In genomic region chr4:125702607-125703309, GRCm38 (mm10) we compare ENCODE assay signal across 8 mouse cellular contexts.
A peak's percentile ranks its signal among the peaks of the same experiment; 100 is the strongest.
DNase-seq lines count a peak whose midpoint lies in the region; ATAC-seq and TF ChIP-seq lines count a peak whose summit lies in the region.

No protein-coding gene starts in this region.

- H3K36me3 ChIP-seq in neural tube, embryonic 12.5 days = 0 out of 2 replicates have a peak, but pooled peaks cover 4% of the 10 kb centered on the region
- H3K36me3 ChIP-seq in forebrain, embryonic 16.5 days (ENCODE audit: control insufficient read depth, insufficient read depth) = peaks cover 3% of the 10 kb centered on the region; the same call in 1 of the 2 replicates
- no peaks in the 10 kb centered on the region for H3K36me3 ChIP-seq in stomach, embryonic 15.5 days

- peaks cover 6% of the 10 kb centered on the region; the same call in 1 of the 2 replicates for H3K27me3 ChIP-seq in neural tube, embryonic 12.5 days (replicated peaks)
- H3K27me3 ChIP-seq in forebrain, embryonic 16.5 days (replicated peaks; ENCODE audit: control insufficient read depth, insufficient read depth, low read length) = no peaks in the 10 kb centered on the region
- H3K27me3 ChIP-seq in stomach, embryonic 15.5 days (replicated peaks) = peaks cover 4% of the 10 kb centered on the region; the same call in 1 of the 2 replicates

- no peaks in the 10 kb centered on the region for H3K9me3 ChIP-seq in neural tube, embryonic 12.5 days
- no peaks in the 10 kb centered on the region for H3K9me3 ChIP-seq in forebrain, embryonic 16.5 days (ENCODE audit: control insufficient read depth, low read length)
- H3K9me3 ChIP-seq in stomach, embryonic 15.5 days = no peaks in the 10 kb centered on the region

- H3K4me1 ChIP-seq in neural tube, embryonic 12.5 days = peaks cover 11% of the 10 kb centered on the region
- peaks cover 55% of the 10 kb centered on the region for H3K4me1 ChIP-seq in forebrain, embryonic 16.5 days (replicated peaks; ENCODE audit: control insufficient read depth, insufficient read depth, low read length)
- H3K4me1 ChIP-seq in stomach, embryonic 15.5 days = no peaks in the 10 kb centered on the region

- no peak overlapping the region for H3K9ac ChIP-seq in neural tube, embryonic 12.5 days
- no peak overlapping the region for H3K9ac ChIP-seq in forebrain, embryonic 16.5 days (replicated peaks; ENCODE audit: low read depth, low read length)
- H3K9ac ChIP-seq in stomach, embryonic 15.5 days = no peak overlapping the region

- ATAC-seq in neural tube, embryonic 12.5 days (ENCODE audit: low FRiP score, low read depth) = peak; percentile 65
- ATAC-seq in forebrain, embryonic 16.5 days = peak; percentile 89
- ATAC-seq in stomach, embryonic 15.5 days (ENCODE audit: insufficient read depth, low FRiP score, low read depth) = peak; percentile 54

- WGBS in neural tube, embryonic 12.5 days = 73% methylated on average over 12 of the region's 12 CpGs
- WGBS in forebrain, embryonic 16.5 days = 30% methylated on average over 12 of the region's 12 CpGs
- 60% methylated on average over 12 of the region's 12 CpGs for WGBS in stomach, embryonic 15.5 days

- no peak overlapping the region for H3K4me2 ChIP-seq in neural tube, embryonic 12.5 days (replicated peaks)
- no peak overlapping the region for H3K4me2 ChIP-seq in forebrain, embryonic 16.5 days (ENCODE audit: low read length)
- H3K4me2 ChIP-seq in stomach, embryonic 15.5 days = no peak overlapping the region

- no peak for DNase-seq in neural tube, embryonic 10.5 days (ENCODE audit: extremely low spot score, low spot score)
- peak; percentile 37 for DNase-seq in heart, postnatal 25 days (ENCODE audit: low spot score)
- DNase-seq in layer of hippocampus, adult 2 months (ENCODE audit: low spot score in 2 of 2) = peak; percentile 93
- peak; percentile 62 for DNase-seq in lung, postnatal 36 days
- DNase-seq in B cell, adult 2 months = no peak

- no peak overlapping the region for H3K27ac ChIP-seq in neural tube, embryonic 12.5 days
- H3K27ac ChIP-seq in forebrain, embryonic 16.5 days (ENCODE audit: low read length) = peak overlapping the region; percentile 70
- H3K27ac ChIP-seq in layer of hippocampus, adult 2 months = peak overlapping the region; percentile 90
- peak overlapping the region; percentile 46; the same call in 1 of the 2 replicates for H3K27ac ChIP-seq in stomach, embryonic 15.5 days

- no peak for TF ChIP-seq CTCF in layer of hippocampus, adult 2 months (conservative IDR thresholded peaks at IDR 0.05)

- intact Hi-C loops in heart, postnatal 25 days (cut with DNase I) = no loop called here

- no peak overlapping the region for H3K4me3 ChIP-seq in neural tube, embryonic 12.5 days
- no peak overlapping the region for H3K4me3 ChIP-seq in forebrain, embryonic 16.5 days (replicated peaks; ENCODE audit: low read length)
- H3K4me3 ChIP-seq in layer of hippocampus, adult 2 months = no peak overlapping the region
- H3K4me3 ChIP-seq in stomach, embryonic 15.5 days (replicated peaks) = no peak overlapping the region

Comparison
In these comparisons a context has a peak if more than half of its experiments do, and no peak if none do; other contexts are left out.
1. DNase-seq: peak in heart, postnatal 25 days (single experiment), layer of hippocampus, adult 2 months (2 of 2) and lung, postnatal 36 days (single experiment); none in neural tube, embryonic 10.5 days (single experiment) and B cell, adult 2 months (0 of 2).
2. Peak in every context shown above with its lines, with median percentiles within 50 percentile points of each other: ATAC-seq.